Mouse (Mus musculus) heart, embryonic 16.5 days (tissue): ENCODE measurements around the gene 5730596B20Rik. TPM values are rescaled to one million over a fixed set of nuclear protein-coding genes. Genes with fewer than 3 reads are reported as not detected.

Source experiments
- ATAC-seq: fragments of 200-750 bp; cut with Nextera tagmentation; replicated peaks from 2 replicates; pipeline ENCODE4 v1.8.0; 2017; ENCODE audit warnings: moderate number of reproducible peaks; ENCODE audit not compliant: insufficient read depth, low FRiP score; ENCODE audit errors: extremely low read depth
- H3K27ac ChIP-seq: fragments of 300-500 bp; sonication (generic); 2 replicates; pipeline ENCODE4 v1.5.1; 2014; ENCODE audit warnings: mild to moderate bottlenecking, low read length, control low read depth, moderate library complexity
- H3K27me3 ChIP-seq: fragments of 300-500 bp; sonication (generic); 2 replicates; pipeline ENCODE4 v1.6.1; 2014; ENCODE audit warnings: low read length, mixed read lengths; ENCODE audit not compliant: control insufficient read depth, insufficient read depth
- H3K36me3 ChIP-seq: fragments of 300-500 bp; sonication (generic); 2 replicates; pipeline ENCODE4 v1.6.1; 2014; ENCODE audit not compliant: control insufficient read depth, insufficient read depth
- H3K4me1 ChIP-seq: fragments of 300-500 bp; sonication (generic); 2 replicates; pipeline ENCODE4 v1.6.1; 2014; ENCODE audit warnings: low read length, mixed read lengths; ENCODE audit not compliant: control insufficient read depth, insufficient read depth
- H3K4me2 ChIP-seq: fragments of 300-500 bp; sonication (generic); 2 replicates; pipeline ENCODE4 v1.6.1; 2014; ENCODE audit warnings: low read depth, mild to moderate bottlenecking, control low read depth, low read length
- H3K4me3 ChIP-seq: fragments of 300-500 bp; sonication (generic); 2 replicates; pipeline ENCODE4 v1.5.1; 2014; ENCODE audit warnings: mild to moderate bottlenecking, control low read depth, low read length
- H3K9ac ChIP-seq: fragments of 300-500 bp; sonication (generic); 2 replicates; pipeline ENCODE4 v1.6.1; 2014; ENCODE audit warnings: low read length, control low read depth
- H3K9me3 ChIP-seq: fragments of 300-500 bp; sonication (generic); replicated peaks from 2 replicates; pipeline ENCODE4 v1.6.1; 2016; ENCODE audit warnings: low read length; ENCODE audit not compliant: control insufficient read depth
- WGBS: fragments of 180-500 bp; shearing (Covaris S2); extraction: QIAGEN DNeasy Blood & Tissue Kit; methylation state at CpG from one replicate; pipeline ENCODE4 v1.1.7; 2014; 5-methylcytosine and 5-hydroxymethylcytosine counted together
- polyA plus RNA-seq: library from polyadenylated mRNA; unstranded; fragments of >200 nt; fragmentation: Nextera tagmentation; extraction: Ambion mirVana; gene quantifications from 2 replicates; pipeline ENCODE4 v1.2.1, GENCODE M21; 2015

The 5730596B20Rik gene
- polyA plus RNA-seq, 1 experiment from 2014 or later: 0.13 TPM

GRCm38 (mm10) chr6:52217459-52217768 is 40.1 kb downstream of the 5730596B20Rik start:
- Histone ChIP-seq H3K4me2 (peak overlapping the region; percentile 53), H3K4me3 (peak overlapping the region; percentile 42), H3K9me3 (no peaks in the 10 kb centered on the region), H3K27ac (no peak overlapping the region), H3K9ac (no peak overlapping the region), H3K36me3 (no peaks in the 10 kb centered on the region), H3K4me1 (peaks cover 15% of the 10 kb centered on the region), H3K27me3 (peaks cover 98% of the 10 kb centered on the region)
- ATAC-seq: no peak
- WGBS: under 1% methylated on average over 25 of the region's 25 CpGs

- peaks cover 99% of the 10 kb centered on the region for H3K27me3 ChIP-seq
- no peaks in the 10 kb centered on the region for H3K36me3 ChIP-seq
- no peak overlapping the region for H3K4me3 ChIP-seq
- WGBS: 9% methylated on average over 23 of the region's 23 CpGs
- H3K9me3 ChIP-seq: no peaks in the 10 kb centered on the region
- no peak for ATAC-seq
- no peak overlapping the region for H3K27ac ChIP-seq
- H3K4me1 ChIP-seq: peaks cover 13% of the 10 kb centered on the region
- H3K9ac ChIP-seq: no peak overlapping the region
- peak overlapping the region; percentile 53; the same call in 1 of the 2 replicates for H3K4me2 ChIP-seq
Measured at GRCm38 (mm10) chr6:52217895-52218642, 40.8 kb downstream of the 5730596B20Rik start.

- no peak for ATAC-seq
- Histone ChIP-seq H3K27me3 (peaks cover 98% of the 10 kb centered on the region), H3K4me2 (no peak overlapping the region), H3K9ac (no peak overlapping the region), H3K4me1 (peaks cover 11% of the 10 kb centered on the region), H3K27ac (no peak overlapping the region), H3K36me3 (no peaks in the 10 kb centered on the region), H3K4me3 (no peak overlapping the region), H3K9me3 (no peaks in the 10 kb centered on the region)
- WGBS: 19% methylated on average over 14 of the region's 14 CpGs
Measured at GRCm38 (mm10) chr6:52218643-52219215, 41.4 kb downstream of the 5730596B20Rik start.

GRCm38 (mm10) chr6:52219234-52219942 is 42.1 kb downstream of the 5730596B20Rik start:
- Histone ChIP-seq H3K4me1 (peaks cover 11% of the 10 kb centered on the region), H3K9ac (no peak overlapping the region), H3K36me3 (no peaks in the 10 kb centered on the region), H3K4me2 (no peak overlapping the region), H3K4me3 (no peak overlapping the region), H3K9me3 (no peaks in the 10 kb centered on the region), H3K27ac (no peak overlapping the region), H3K27me3 (peaks cover 98% of the 10 kb centered on the region)
- WGBS: 44% methylated on average over 9 of the region's 9 CpGs
- ATAC-seq: no peak

- Histone ChIP-seq H3K4me1 (peaks cover 11% of the 10 kb centered on the region), H3K4me3 (no peak overlapping the region), H3K9ac (no peak overlapping the region), H3K27me3 (peaks cover 96% of the 10 kb centered on the region), H3K4me2 (no peak overlapping the region), H3K36me3 (no peaks in the 10 kb centered on the region), H3K9me3 (no peaks in the 10 kb centered on the region), H3K27ac (no peak overlapping the region)
- WGBS: 38% methylated on average over 32 of the region's 32 CpGs
- no peak for ATAC-seq
Measured at GRCm38 (mm10) chr6:52220003-52220864, 42.9 kb downstream of the 5730596B20Rik start.

GRCm38 (mm10) chr6:52220865-52221310 is 43.6 kb downstream of the 5730596B20Rik start:
- Histone ChIP-seq H3K36me3 (no peaks in the 10 kb centered on the region), H3K9me3 (no peaks in the 10 kb centered on the region), H3K4me1 (peaks cover 11% of the 10 kb centered on the region), H3K4me2 (peak overlapping the region; percentile 97), H3K27me3 (peaks cover 96% of the 10 kb centered on the region), H3K27ac (no peak overlapping the region), H3K9ac (no peak overlapping the region), H3K4me3 (peak overlapping the region; percentile 71)
- ATAC-seq: no peak
- WGBS: 19% methylated on average over 12 of the region's 12 CpGs

GRCm38 (mm10) chr6:52221337-52221992 is 44.2 kb downstream of the 5730596B20Rik start, which contains the start of gene Hoxa7:
Gene Hoxa7 (minus strand): TSS chr6:52221854.
- peaks cover 96% of the 10 kb centered on the region for H3K27me3 ChIP-seq
- no peaks in the 10 kb centered on the region for H3K36me3 ChIP-seq
- peak; percentile 71; the same call in 1 of the 2 replicates for ATAC-seq
- no peaks in the 10 kb centered on the region for H3K9me3 ChIP-seq
- H3K27ac ChIP-seq: no peak within 1 kb of the TSS
- WGBS: under 1% methylated on average over 46 of the region's 46 CpGs
- H3K4me1 ChIP-seq: peaks cover 11% of the 10 kb centered on the region
- H3K4me3 ChIP-seq: peak within 1 kb of the TSS; percentile 71
- peak within 1 kb of the TSS; percentile 68 for H3K9ac ChIP-seq
- peak within 1 kb of the TSS; percentile 97 for H3K4me2 ChIP-seq

- Histone ChIP-seq H3K4me1 (peaks cover 6% of the 10 kb centered on the region), H3K9me3 (no peaks in the 10 kb centered on the region), H3K4me3 (peak overlapping the region; percentile 71), H3K9ac (no peak overlapping the region), H3K27ac (no peak overlapping the region), H3K36me3 (no peaks in the 10 kb centered on the region), H3K27me3 (peaks cover 96% of the 10 kb centered on the region), H3K4me2 (peak overlapping the region; percentile 97)
- no peak for ATAC-seq
- WGBS: 14% methylated on average over 21 of the region's 21 CpGs
Measured at GRCm38 (mm10) chr6:52221993-52222685, 44.8 kb downstream of the 5730596B20Rik start.
